11 mouse cellular contexts compared by ENCODE assay signal in genomic region chr8:13462392-13462791, GRCm38 (mm10). TPM values are rescaled to one million over a fixed set of nuclear protein-coding genes. Genes with fewer than 3 reads are reported as not detected.
DNase-seq lines count a peak whose midpoint lies in the region; ATAC-seq and TF ChIP-seq lines count a peak whose summit lies in the region.
"Had no signal": no experiment of that assay in that cellular context is flagged by ENCODE, and none has a peak within 500 bp of the region (broad histone marks: within the 10 kb centered on the region; RNA-seq: fewer than 3 reads in every experiment).

No protein-coding gene starts in this region.

- no peak for TF ChIP-seq EP300 in heart, postnatal 0 days (IDR thresholded peaks at IDR 0.05; ENCODE audit: low read depth)
- TF ChIP-seq EP300 in liver, postnatal 0 days (IDR thresholded peaks at IDR 0.05; ENCODE audit: low read depth), result no peak
- no peak for TF ChIP-seq EP300 in stomach, postnatal 0 days (optimal IDR thresholded peaks at IDR 0.05)

- no peak overlapping the region for H3K4me2 ChIP-seq in heart, postnatal 0 days (ENCODE audit: low read depth, low read length)
- H3K4me2 ChIP-seq in liver, postnatal 0 days (ENCODE audit: low read depth, low read length), result no peak overlapping the region
- no peak overlapping the region for H3K4me2 ChIP-seq in stomach, postnatal 0 days (replicated peaks; ENCODE audit: low read depth)
- H3K4me2 ChIP-seq: forebrain, embryonic 12.5 days had no signal

- 0 out of 2 replicates have a peak, but pooled peaks have one; percentile 3 for ATAC-seq in heart, postnatal 0 days (ENCODE audit: insufficient read depth, low read depth)
- ATAC-seq in liver, postnatal 0 days, result peak; percentile 86
- peak; percentile 16; the same call in 1 of the 2 replicates for ATAC-seq in stomach, postnatal 0 days (ENCODE audit: low FRiP score, low TSS enrichment)
- no peak for ATAC-seq in erythroid progenitor cell, adult 5-6 weeks (replicated peaks; ENCODE audit: low FRiP score, poor library complexity, severe bottlenecking)

- H3K4me3 ChIP-seq in heart, postnatal 0 days (ENCODE audit: low read depth, low read length), result no peak overlapping the region
- H3K4me3 ChIP-seq in liver, postnatal 0 days (ENCODE audit: low read depth, low read length), result no peak overlapping the region
- H3K4me3 ChIP-seq in stomach, postnatal 0 days (ENCODE audit: low read depth, low read length), result no peak overlapping the region
- H3K4me3 ChIP-seq: forebrain, embryonic 12.5 days; megakaryocyte, embryonic 14.5 days had no signal

- no peak overlapping the region for H3K27ac ChIP-seq in heart, postnatal 0 days (ENCODE audit: low read depth)
- H3K27ac ChIP-seq in liver, postnatal 0 days (ENCODE audit: low read depth), result no peak overlapping the region
- no peak overlapping the region for H3K27ac ChIP-seq in stomach, postnatal 0 days (replicated peaks)
- H3K27ac ChIP-seq: forebrain, embryonic 12.5 days had no signal

- DNase-seq in right cerebral cortex, postnatal 4 days, result peak; percentile 34
- no peak for DNase-seq in right cerebral cortex, postnatal 25 days
- DNase-seq in heart, postnatal 0 days (ENCODE audit: low spot score), result no peak
- DNase-seq in liver, postnatal 0 days, result peak; percentile 80
- DNase-seq in stomach, postnatal 0 days (ENCODE audit: low spot score), result no peak
- no peak for DNase-seq in left cerebral cortex, adult 11 months (ENCODE audit: low spot score)
- DNase-seq in natural killer cell, adult 2 months (ENCODE audit: low spot score in 2 of 2), result no peak

- TF ChIP-seq CTCF in heart, postnatal 0 days (IDR thresholded peaks at IDR 0.05; ENCODE audit: low read depth), result no peak
- TF ChIP-seq CTCF in liver, postnatal 0 days (IDR thresholded peaks at IDR 0.05; ENCODE audit: low read depth), result no peak
- TF ChIP-seq CTCF in stomach, postnatal 0 days (IDR thresholded peaks at IDR 0.05; ENCODE audit: low read depth), result no peak

- no peaks in the 10 kb centered on the region for H3K27me3 ChIP-seq in heart, postnatal 0 days (ENCODE audit: control insufficient read depth, insufficient read depth, low read length)
- H3K27me3 ChIP-seq in liver, postnatal 0 days (ENCODE audit: insufficient read depth, low read length), result no peaks in the 10 kb centered on the region
- no peaks in the 10 kb centered on the region for H3K27me3 ChIP-seq in stomach, postnatal 0 days (ENCODE audit: control insufficient read depth, insufficient read depth, low read length)
- H3K27me3 ChIP-seq: forebrain, embryonic 12.5 days had no signal

- 0 out of 2 replicates have a peak, but pooled peaks cover 4% of the 10 kb centered on the region for H3K4me1 ChIP-seq in heart, postnatal 0 days (ENCODE audit: control insufficient read depth, insufficient read depth)
- peaks cover 8% of the 10 kb centered on the region; the same call in 1 of the 2 replicates for H3K4me1 ChIP-seq in liver, postnatal 0 days (ENCODE audit: insufficient read depth)
- no peaks in the 10 kb centered on the region for H3K4me1 ChIP-seq in stomach, postnatal 0 days (replicated peaks; ENCODE audit: control insufficient read depth, insufficient read depth)
- H3K4me1 ChIP-seq: forebrain, embryonic 12.5 days; megakaryocyte, embryonic 14.5 days had no signal

- H3K36me3 ChIP-seq in heart, postnatal 0 days (replicated peaks; ENCODE audit: control insufficient read depth, insufficient read depth, low read length), result peaks cover 41% of the 10 kb centered on the region
- no peaks in the 10 kb centered on the region for H3K36me3 ChIP-seq in liver, postnatal 0 days (replicated peaks; ENCODE audit: insufficient read depth, low read length)
- peaks cover 11% of the 10 kb centered on the region for H3K36me3 ChIP-seq in stomach, postnatal 0 days (ENCODE audit: control insufficient read depth, insufficient read depth, low read length)
- H3K36me3 ChIP-seq: forebrain, embryonic 12.5 days had no signal

- WGBS in heart, postnatal 0 days, result 37% methylated on average over 10 of the region's 10 CpGs
- 45% methylated on average over 10 of the region's 10 CpGs for WGBS in liver, postnatal 0 days (ENCODE audit: insufficient replicate concordance)
- 49% methylated on average over 10 of the region's 10 CpGs for WGBS in stomach, postnatal 0 days

- H3K9me3 ChIP-seq in heart, postnatal 0 days (replicated peaks; ENCODE audit: control insufficient read depth, low read length), result no peaks in the 10 kb centered on the region
- H3K9me3 ChIP-seq in liver, postnatal 0 days (ENCODE audit: low read length), result no peaks in the 10 kb centered on the region
- no peaks in the 10 kb centered on the region for H3K9me3 ChIP-seq in stomach, postnatal 0 days (ENCODE audit: control insufficient read depth, low read length)
- H3K9me3 ChIP-seq: forebrain, embryonic 12.5 days; megakaryocyte, embryonic 14.5 days had no signal

- H3K9ac ChIP-seq in heart, postnatal 0 days (replicated peaks; ENCODE audit: low read depth, low read length), result no peak overlapping the region
- H3K9ac ChIP-seq in liver, postnatal 0 days (replicated peaks), result no peak overlapping the region
- H3K9ac ChIP-seq in stomach, postnatal 0 days (ENCODE audit: low read length), result no peak overlapping the region
- H3K9ac ChIP-seq: forebrain, embryonic 12.5 days had no signal

RNA-seq across cellular contexts. Expression of gene Tmem255b, which starts 27.4 kb away (rescaled TPM):
- total RNA-seq in heart, postnatal 0 days (2014; rRNA removed; ENCODE audit: low replicate concordance), result 3.1 and 8.9 TPM in 2 replicates
- 3.3 and 3.6 TPM in 2 replicates for polyA plus RNA-seq in heart, postnatal 0 days (2015; fragmentation: Nextera tagmentation; extraction: Ambion mirVana)
- not detected in 2 replicates for polyA plus RNA-seq in liver, postnatal 0 days (2015; fragmentation: Nextera tagmentation; extraction: Ambion mirVana)
- polyA plus RNA-seq in stomach, postnatal 0 days (2015; fragmentation: Nextera tagmentation; extraction: Ambion mirVana), result 5.5 and 6.3 TPM in 2 replicates
- not detected in 2 replicates for total RNA-seq in erythroid progenitor cell, adult 5-6 weeks (2015; ENCODE audit: low replicate concordance)
- not detected in 2 replicates for total RNA-seq in erythroid progenitor cell, adult 5-6 weeks (2017; ENCODE audit: low replicate concordance)

RNA-seq across cellular contexts. Expression of gene Gas6, which starts 31.9 kb away (rescaled TPM):
- total RNA-seq in heart, postnatal 0 days (2014; rRNA removed; ENCODE audit: low replicate concordance), result 275 and 304 TPM in 2 replicates
- 175 and 179 TPM in 2 replicates for polyA plus RNA-seq in heart, postnatal 0 days (2015; fragmentation: Nextera tagmentation; extraction: Ambion mirVana)
- 9.0 and 9.3 TPM in 2 replicates for polyA plus RNA-seq in liver, postnatal 0 days (2015; fragmentation: Nextera tagmentation; extraction: Ambion mirVana)
- polyA plus RNA-seq in stomach, postnatal 0 days (2015; fragmentation: Nextera tagmentation; extraction: Ambion mirVana), result 197 and 213 TPM in 2 replicates
- 2.1 TPM in 1 of 2 replicates, not detected in the other for total RNA-seq in erythroid progenitor cell, adult 5-6 weeks (2015; ENCODE audit: low replicate concordance)
- total RNA-seq in erythroid progenitor cell, adult 5-6 weeks (2017; ENCODE audit: low replicate concordance), result 3.0 and 3.9 TPM in 2 replicates

RNA-seq across cellular contexts. Expression of gene Grk1, which starts 57.5 kb away (rescaled TPM):
- 0.42 TPM in 1 of 2 replicates, not detected in the other for total RNA-seq in heart, postnatal 0 days (2014; rRNA removed; ENCODE audit: low replicate concordance)
- polyA plus RNA-seq in heart, postnatal 0 days (2015; fragmentation: Nextera tagmentation; extraction: Ambion mirVana), result not detected in 2 replicates
- not detected in 2 replicates for polyA plus RNA-seq in liver, postnatal 0 days (2015; fragmentation: Nextera tagmentation; extraction: Ambion mirVana)
- 0.02 TPM in 1 of 2 replicates, not detected in the other for polyA plus RNA-seq in stomach, postnatal 0 days (2015; fragmentation: Nextera tagmentation; extraction: Ambion mirVana)
- total RNA-seq in erythroid progenitor cell, adult 5-6 weeks (2015; ENCODE audit: low replicate concordance), result 0.36 TPM in 1 of 2 replicates, not detected in the other
- 0.13 TPM in 1 of 2 replicates, not detected in the other for total RNA-seq in erythroid progenitor cell, adult 5-6 weeks (2017; ENCODE audit: low replicate concordance)
- polyA plus RNA-seq: intestine, embryonic 14.5 days had no signal

Comparison
In these comparisons a context has a peak if more than half of its experiments do, and no peak if none do; other contexts are left out.
1. DNase-seq: peak in right cerebral cortex, postnatal 4 days (single experiment) and liver, postnatal 0 days (single experiment); none in right cerebral cortex, postnatal 25 days (single experiment), heart, postnatal 0 days (single experiment), stomach, postnatal 0 days (single experiment), left cerebral cortex, adult 11 months (single experiment) and natural killer cell, adult 2 months (0 of 2).
2. RNA of gene Gas6, which starts 31.9 kb away (polyA plus RNA-seq): 197 to 213 TPM in stomach, postnatal 0 days and 175 to 179 TPM in heart, postnatal 0 days; 9.0 to 9.3 TPM in liver, postnatal 0 days; every median in the first group is over 10 times any median in the second.